Mouse (Mus musculus): ENCODE data around the gene Gm10198.

DNA sequence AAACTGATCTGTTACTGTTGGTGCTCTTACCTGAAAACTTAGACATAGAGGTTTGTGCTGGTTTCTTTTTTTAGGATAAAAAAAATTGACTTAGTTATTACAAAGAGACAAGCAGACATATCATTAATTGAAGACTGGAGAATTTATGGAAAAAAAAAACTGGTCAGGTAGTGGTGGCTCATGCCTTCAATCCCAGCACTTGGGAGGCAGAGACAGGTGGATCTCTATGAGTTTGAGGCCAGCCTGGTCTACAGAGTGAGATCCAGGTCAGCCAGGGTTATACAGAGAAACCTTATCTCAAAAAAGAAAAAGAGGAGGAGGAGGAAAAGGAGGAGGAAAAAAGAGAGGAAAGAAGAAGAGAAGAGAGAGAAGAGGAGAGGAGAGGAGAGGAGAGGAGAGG is at the start of gene Gm10198:
- no peak for TF ChIP-seq CTCF (IDR thresholded peaks at IDR 0.05; ENCODE audit: low read depth)
- TF ChIP-seq EP300 (IDR thresholded peaks at IDR 0.05; ENCODE audit: low read depth) = no peak

Data from heart, postnatal 0 days (tissue).